In the genomic region with DNA sequence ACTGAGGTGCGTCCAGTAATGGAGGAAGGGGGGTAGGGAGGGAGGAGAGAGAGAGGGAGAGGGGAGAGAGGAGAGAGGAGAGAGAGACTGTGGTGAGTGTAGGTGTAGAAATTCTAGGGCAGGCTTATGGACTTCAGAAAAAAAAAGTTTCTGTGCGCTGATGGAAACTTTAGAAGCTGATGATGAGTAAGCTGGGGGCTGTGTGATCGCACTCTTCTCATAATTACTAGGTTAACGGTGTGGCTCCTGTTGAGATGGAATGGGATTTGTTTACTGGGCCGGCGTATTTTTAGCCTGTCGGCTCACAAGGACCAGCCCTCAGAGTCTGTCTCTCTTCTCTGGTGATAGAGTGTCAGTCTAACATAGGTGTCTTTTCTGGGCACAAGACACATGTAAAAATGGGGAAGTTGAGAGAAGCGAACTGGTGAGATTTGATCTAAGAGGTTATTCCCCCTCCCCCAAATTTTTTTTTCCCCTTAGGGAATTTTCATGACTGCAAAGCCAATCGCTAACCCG, we compare ENCODE assay signal across 8 mouse cellular contexts. TPM values are rescaled to one million over a fixed set of nuclear protein-coding genes. Genes with fewer than 3 reads are reported as not detected.
DNase-seq lines count a peak whose midpoint lies in the region; ATAC-seq lines count a peak whose summit lies in the region.

No protein-coding gene starts in this region.

- 0 out of 2 replicates have a peak, but pooled peaks cover 4% of the 10 kb centered on the region for H3K36me3 ChIP-seq in hindbrain, embryonic 10.5 days

- peak; percentile 14; the same call in 1 of the 2 replicates for ATAC-seq in megakaryocyte, adult 5-6 weeks (ENCODE audit: poor library complexity, severe bottlenecking)

- peak overlapping the region; percentile 96 for H3K4me3 ChIP-seq in hindbrain, embryonic 10.5 days

- peak overlapping the region; percentile 96 for H3K27ac ChIP-seq in hindbrain, embryonic 10.5 days

- WGBS in hindbrain, embryonic 10.5 days: 12% methylated on average over 10 of the region's 10 CpGs

- no peaks in the 10 kb centered on the region for H3K9me3 ChIP-seq in hindbrain, embryonic 10.5 days

- DNase-seq in adrenal gland, adult 2 months: peak; percentile 22
- DNase-seq in adrenal gland, postnatal 4 days (ENCODE audit: low spot score in 2 of 2): no peak
- DNase-seq in thymus, postnatal 0 days (ENCODE audit: low spot score): peak; percentile 9
- no peak for DNase-seq in thymus, postnatal 14 days
- DNase-seq in hindbrain, embryonic 10.5 days (ENCODE audit: low spot score): peak; percentile 10
- DNase-seq in right cerebral cortex, postnatal 36 days (ENCODE audit: low spot score in 2 of 2): no peak
- DNase-seq in c-Kit-positive CD71-positive TER-119-positive erythroid progenitor cells, embryonic 14.5 days (ENCODE audit: low spot score): no peak

- H3K4me1 ChIP-seq in hindbrain, embryonic 10.5 days (replicated peaks): peaks cover 41% of the 10 kb centered on the region

- H3K27me3 ChIP-seq in hindbrain, embryonic 10.5 days (ENCODE audit: insufficient read depth, poor library complexity, severe bottlenecking): no peaks in the 10 kb centered on the region

RNA-seq across cellular contexts. Expression of a gene that starts 1.0 kb away (rescaled TPM):
- total RNA-seq in adrenal gland, adult 2 months (2021): 10 to 100 TPM; 25.0 to 38.2 TPM
- 16.3 and 19.7 TPM in 2 replicates for polyA plus RNA-seq in adrenal gland, adult 2 months (2012; rRNA removed)
- total RNA-seq in adrenal gland, postnatal 4 days (2021): 10 to 100 TPM; 35.4 to 43.6 TPM
- 12.2 and 17.7 TPM in 2 replicates for polyA plus RNA-seq in thymus, postnatal 0 days (2015; fragmentation: Nextera tagmentation; extraction: Ambion mirVana)
- polyA plus RNA-seq in hindbrain, embryonic 10.5 days (2016; fragmentation: Nextera tagmentation; extraction: Ambion mirVana): 12.8 and 19.2 TPM in 2 replicates
- total RNA-seq in megakaryocyte, adult 5-6 weeks (2015): 1.2 and 1.3 TPM in 2 replicates
- 3.1 and 4.8 TPM in 2 replicates for total RNA-seq in megakaryocyte, adult 5-6 weeks (2017)

RNA-seq across cellular contexts. Expression of a gene that starts 47.0 kb away (rescaled TPM):
- 10 to 100 TPM; 38.3 to 39.4 TPM for total RNA-seq in adrenal gland, adult 2 months (2021)
- polyA plus RNA-seq in adrenal gland, adult 2 months (2012; rRNA removed): 2.6 and 3.0 TPM in 2 replicates
- 10 to 100 TPM; 32.9 to 39.4 TPM for total RNA-seq in adrenal gland, postnatal 4 days (2021)
- polyA plus RNA-seq in thymus, postnatal 0 days (2015; fragmentation: Nextera tagmentation; extraction: Ambion mirVana): 58.7 and 61.6 TPM in 2 replicates
- polyA plus RNA-seq in hindbrain, embryonic 10.5 days (2016; fragmentation: Nextera tagmentation; extraction: Ambion mirVana): 30.4 and 32.4 TPM in 2 replicates
- 23.8 and 31.2 TPM in 2 replicates for total RNA-seq in megakaryocyte, adult 5-6 weeks (2015)
- total RNA-seq in megakaryocyte, adult 5-6 weeks (2017): 9.5 and 11.6 TPM in 2 replicates

RNA-seq across cellular contexts. Expression of a gene that starts 56.5 kb away (rescaled TPM):
- total RNA-seq in adrenal gland, adult 2 months (2021): 10 to 100 TPM; 27.4 to 34.6 TPM
- polyA plus RNA-seq in adrenal gland, adult 2 months (2012; rRNA removed): 15.0 and 20.5 TPM in 2 replicates
- total RNA-seq in adrenal gland, postnatal 4 days (2021): 10 to 100 TPM; 15.0 to 22.2 TPM
- polyA plus RNA-seq in thymus, postnatal 0 days (2015; fragmentation: Nextera tagmentation; extraction: Ambion mirVana): 8.9 and 9.6 TPM in 2 replicates
- polyA plus RNA-seq in hindbrain, embryonic 10.5 days (2016; fragmentation: Nextera tagmentation; extraction: Ambion mirVana): 10.4 and 11.4 TPM in 2 replicates
- 0.09 TPM in 1 of 2 replicates, not detected in the other for total RNA-seq in megakaryocyte, adult 5-6 weeks (2015)
- not detected in 2 replicates for total RNA-seq in megakaryocyte, adult 5-6 weeks (2017)

Comparison
In these comparisons a context has a peak if more than half of its experiments do, and no peak if none do; other contexts are left out.
1. DNase-seq: peak in adrenal gland, adult 2 months (single experiment), thymus, postnatal 0 days (single experiment) and hindbrain, embryonic 10.5 days (single experiment); none in adrenal gland, postnatal 4 days (0 of 2), thymus, postnatal 14 days (single experiment), right cerebral cortex, postnatal 36 days (0 of 2) and c-Kit-positive CD71-positive TER-119-positive erythroid progenitor cells, embryonic 14.5 days (single experiment).
2. RNA of a gene that starts 1.0 kb away (total RNA-seq): 35.4 to 43.6 TPM in adrenal gland, postnatal 4 days and 25.0 to 38.2 TPM in adrenal gland, adult 2 months; 1.2 to 4.8 TPM in megakaryocyte, adult 5-6 weeks; every median in the first group is over 4 times any median in the second.
3. RNA of a gene that starts 56.5 kb away (total RNA-seq): 27.4 to 34.6 TPM in adrenal gland, adult 2 months and 15.0 to 22.2 TPM in adrenal gland, postnatal 4 days; 0.09 TPM in megakaryocyte, adult 5-6 weeks; every median in the first group is over 10 times any median in the second.